Mouse (Mus musculus): ENCODE measurements at regions not wholly inside any gene's neighbourhood (a gene's known extent, or its start where the extent isn't known, plus 50 kb on each side); places are given as distances from the start of the nearest gene placed in this dataset.

DNA sequence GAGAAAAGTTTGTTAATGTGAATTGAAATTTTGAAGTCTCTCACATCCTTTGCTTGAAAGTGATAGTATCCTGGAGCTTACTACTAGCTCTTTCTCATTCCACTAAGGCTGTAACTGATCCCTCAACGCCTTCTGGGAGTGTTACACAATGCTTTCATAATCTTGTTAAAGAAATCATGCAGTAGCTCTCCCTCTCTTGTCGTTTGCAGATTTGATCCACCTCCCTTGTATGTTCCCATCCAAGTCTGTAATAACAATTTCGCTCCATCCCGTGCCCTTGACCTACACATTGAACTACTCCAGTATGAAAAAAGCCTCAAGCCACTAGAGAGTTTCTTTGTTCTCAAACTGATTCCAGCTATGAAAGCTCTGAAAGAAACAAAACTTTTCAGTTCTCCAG lies 63.9 kb upstream of the Fibin start:
- DNase-seq (ENCODE audit: low spot score in 2 of 2) = no peak

DNA sequence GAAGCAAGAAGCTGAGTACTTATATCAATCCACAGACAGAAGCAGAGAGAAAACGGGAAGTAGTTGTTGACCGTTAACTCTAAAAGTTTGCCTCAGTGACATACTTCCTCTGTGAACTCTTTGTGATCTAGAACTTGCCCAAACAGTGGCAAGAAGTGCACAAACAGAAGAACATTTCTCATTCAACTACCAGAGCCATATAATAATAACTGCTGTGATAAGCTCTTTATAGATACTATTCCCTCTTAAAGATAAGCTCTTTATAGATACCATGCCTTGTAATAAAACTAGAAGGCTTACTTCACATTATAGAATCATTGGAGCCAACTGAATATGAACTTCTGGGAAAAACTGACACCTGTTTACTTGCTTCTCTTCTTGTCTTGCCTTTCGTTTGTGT lies 89.7 kb upstream of the Fibin start:
- no peak for DNase-seq (ENCODE audit: low spot score in 2 of 2)

DNA sequence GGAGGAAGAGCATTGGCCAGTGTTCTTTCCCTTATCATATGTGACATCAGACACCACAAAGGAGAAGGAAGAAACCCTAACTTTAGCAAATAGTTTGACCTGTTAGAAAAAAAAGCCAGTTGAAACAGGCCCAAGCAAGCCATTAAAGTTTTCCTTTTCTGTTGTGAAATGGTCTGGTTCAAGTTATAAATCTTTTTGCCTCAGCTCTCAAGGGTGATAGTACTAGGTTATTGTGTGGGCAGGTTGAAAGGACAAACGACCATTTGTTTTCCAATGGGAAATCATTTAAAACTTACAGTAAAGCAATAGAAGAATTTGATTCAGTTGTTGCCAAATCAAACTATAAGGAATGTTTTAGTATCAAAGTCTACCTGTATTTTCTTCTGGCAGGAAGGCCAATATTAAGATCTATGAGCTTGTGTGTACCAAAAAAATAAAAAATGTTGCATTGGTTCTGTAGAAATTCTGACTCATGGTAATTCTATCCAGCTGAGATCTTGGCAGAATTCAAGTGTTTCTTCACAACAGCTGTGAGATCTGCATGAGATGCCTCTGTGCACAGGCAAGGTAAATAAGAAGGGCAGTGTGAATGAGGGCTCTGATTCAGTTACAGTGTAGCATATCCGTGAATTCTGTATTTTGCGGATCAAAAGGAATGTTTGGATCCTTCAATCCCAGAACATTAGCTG lies 109.5 kb upstream of the Fibin start:
- no peak for DNase-seq (ENCODE audit: low spot score in 2 of 2)

DNA sequence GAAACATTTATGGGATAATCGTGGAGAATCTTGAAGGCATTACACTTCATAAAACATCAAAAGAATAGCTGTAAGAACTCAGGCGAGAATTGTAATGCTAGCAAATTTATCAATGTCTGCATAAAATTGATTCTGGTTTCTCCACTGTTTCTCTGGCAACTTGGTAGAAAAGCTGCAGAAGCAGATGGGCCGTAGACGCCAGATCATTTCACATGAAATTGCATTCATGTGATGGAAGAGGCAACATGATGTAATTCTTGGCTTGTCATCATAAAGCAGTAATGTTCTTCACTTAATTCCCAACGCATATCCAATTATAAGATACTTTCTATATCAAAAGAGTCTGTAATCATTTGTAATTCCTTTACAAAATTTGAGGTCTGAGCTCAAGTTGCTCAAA lies 113.6 kb upstream of the Fibin start:
- DNase-seq (ENCODE audit: low spot score in 2 of 2) = peak in 1 of 2 experiments; percentile 11

DNA sequence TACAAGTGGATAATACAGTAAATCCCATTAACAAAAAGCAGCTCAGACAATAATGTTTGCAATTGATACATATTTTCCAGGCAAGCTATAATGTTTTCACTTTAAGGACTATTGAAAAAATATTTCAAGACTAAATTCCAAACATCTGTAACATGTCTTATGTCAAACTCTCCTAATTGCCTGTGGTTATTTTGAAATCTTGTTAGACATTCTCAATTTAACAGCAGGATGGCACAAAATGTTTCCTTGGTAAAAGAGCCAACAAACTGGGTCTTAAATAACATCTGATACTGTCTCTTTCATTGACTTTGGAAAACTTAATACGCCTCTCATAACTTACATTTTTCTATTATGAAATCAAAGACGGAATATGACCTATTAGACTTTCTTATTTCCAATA lies 115.8 kb upstream of the Slc5a12 start:
- no peak for DNase-seq (ENCODE audit: low spot score in 2 of 2)

DNA sequence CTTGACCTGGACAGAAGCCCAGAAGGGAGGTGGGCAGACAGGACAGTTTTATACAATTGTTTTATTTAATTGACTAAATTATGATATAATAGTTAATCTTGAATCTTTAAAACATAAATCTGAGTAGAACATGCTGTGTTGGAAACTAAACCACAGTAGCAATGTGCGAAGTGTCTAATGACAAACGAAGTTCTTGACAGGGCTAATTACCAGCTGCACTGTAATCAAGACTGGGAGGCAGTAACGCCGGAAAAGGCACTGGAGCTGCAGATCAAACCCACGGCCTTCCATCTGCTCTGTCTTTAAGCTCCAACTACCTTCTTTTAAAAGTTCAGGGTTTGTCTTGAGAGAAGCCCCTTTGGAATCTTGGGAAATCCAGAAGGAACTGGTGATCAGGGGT lies 110.9 kb upstream of the Slc5a12 start:
- peak in 1 of 2 experiments; percentile 13 for DNase-seq (ENCODE audit: low spot score in 2 of 2)

DNA sequence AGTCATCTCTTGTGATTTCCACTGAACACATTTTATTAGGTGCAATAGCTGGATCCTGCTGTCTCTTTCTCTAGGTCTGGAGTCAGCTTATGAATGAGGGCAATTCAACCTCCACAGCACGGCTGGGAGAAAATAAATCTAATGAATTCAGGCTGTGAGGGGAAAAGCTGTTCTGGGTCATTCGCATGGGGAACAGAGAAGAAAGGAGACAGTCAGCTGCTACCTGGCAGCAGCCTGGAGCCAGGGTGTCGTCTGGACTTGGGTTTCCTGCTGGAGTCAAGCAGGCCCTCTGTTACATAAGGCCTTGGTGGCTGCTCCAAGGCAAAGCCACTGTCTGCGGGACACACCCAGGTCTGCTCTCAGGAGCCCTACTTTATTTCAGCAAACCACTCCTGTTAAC lies 110.4 kb upstream of the Slc5a12 start:
- DNase-seq (ENCODE audit: low spot score in 2 of 2) = peak; percentile 5 to 19

DNA sequence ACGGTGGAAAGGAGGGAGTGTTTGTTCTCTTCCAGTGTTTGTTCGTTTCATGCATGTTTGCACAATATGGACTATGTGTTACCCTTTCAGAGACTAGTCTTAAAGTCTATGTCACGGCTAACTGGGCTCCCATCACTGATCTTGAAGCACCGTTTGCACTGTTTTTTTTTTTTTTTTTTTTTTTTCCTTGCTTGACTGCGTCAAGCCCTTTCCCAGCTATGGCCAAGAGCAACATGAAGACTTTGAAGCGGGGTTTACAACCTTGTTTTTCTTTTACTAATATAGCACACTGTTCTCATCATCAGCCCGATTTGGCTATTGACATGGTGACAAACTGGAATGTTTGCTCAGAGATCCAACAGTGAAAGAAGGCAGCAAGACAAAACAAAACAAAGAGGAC lies 109.1 kb upstream of the Slc5a12 start:
- DNase-seq (ENCODE audit: low spot score in 2 of 2) = no peak

DNA sequence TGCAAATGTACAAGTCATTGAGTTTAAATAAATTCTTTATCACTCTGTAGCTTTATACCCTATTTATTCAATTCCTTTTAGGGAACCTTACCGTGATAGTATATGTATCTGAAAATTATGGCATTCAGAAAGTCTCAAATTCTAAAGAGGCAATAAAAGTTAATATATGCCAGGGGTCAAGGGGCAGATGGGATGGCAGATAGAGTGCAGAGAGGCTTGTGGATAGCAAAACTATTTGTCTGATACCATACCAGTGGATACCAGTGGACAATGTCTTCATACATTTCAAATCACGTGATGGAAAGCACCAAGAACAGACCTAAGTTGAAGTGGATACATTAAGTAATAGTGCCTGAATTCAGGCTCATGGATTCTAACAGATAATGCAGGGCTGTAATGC lies 95.3 kb upstream of the Slc5a12 start:
- no peak for DNase-seq (ENCODE audit: low spot score in 2 of 2)

DNA sequence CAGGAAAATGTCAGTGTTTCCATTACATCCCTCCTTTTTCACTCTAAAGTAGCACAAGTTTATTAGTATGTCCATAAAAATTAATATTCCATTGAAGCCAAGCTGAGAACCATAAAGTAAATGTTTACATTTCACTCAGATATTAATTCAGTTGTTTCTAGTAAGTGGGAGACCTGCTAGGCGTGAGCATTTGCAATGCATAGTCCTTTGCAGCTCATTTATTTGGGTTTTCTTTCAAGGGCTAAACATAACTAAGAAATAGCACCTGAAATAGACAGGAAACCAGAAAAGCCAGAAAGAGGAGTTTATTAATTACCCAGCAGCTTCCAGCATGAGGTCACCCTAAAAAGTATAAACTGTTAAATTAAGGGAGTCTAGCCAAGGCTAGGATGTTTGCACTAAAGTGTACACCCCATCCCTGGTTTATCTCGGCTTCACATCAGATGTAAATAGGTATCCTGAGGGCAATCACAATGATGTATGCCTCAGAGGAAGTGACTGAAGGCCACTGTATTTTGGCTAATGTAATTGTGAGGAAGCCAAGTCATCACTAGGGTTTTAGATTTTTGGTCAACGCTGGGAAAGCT lies 88.8 kb upstream of the Slc5a12 start:
- no peak for DNase-seq (ENCODE audit: low spot score in 2 of 2)

DNA sequence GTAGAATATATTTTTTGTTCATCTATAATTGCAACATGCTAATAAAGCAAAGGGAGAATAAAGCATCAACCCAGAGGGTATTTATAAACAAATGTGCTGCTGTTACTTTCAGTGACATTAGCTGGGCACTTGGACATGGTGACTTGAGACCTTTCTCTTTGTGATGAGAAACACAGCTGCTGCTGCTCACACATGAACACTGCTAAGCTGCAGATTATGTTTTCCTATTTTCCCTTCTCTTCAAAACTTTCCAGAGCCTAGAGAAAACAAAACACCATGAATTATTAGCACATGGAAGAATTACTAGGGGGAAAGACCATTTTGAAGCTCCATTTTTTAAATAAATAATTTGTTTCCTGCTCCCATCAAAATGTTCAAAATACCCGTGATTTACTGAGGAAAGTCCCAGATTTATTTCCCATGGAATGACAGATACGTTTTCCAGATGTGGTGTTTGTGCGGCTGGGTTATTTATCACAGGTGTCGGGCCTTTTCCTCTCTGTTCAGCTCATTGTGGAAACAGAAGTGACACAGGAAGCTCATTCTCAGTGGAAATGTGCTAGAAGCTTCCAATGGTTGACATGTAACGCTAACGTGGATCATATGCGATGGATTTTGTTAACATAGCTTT lies 73.8 kb upstream of the Slc5a12 start:
- DNase-seq (ENCODE audit: low spot score in 2 of 2) = no peak

DNA sequence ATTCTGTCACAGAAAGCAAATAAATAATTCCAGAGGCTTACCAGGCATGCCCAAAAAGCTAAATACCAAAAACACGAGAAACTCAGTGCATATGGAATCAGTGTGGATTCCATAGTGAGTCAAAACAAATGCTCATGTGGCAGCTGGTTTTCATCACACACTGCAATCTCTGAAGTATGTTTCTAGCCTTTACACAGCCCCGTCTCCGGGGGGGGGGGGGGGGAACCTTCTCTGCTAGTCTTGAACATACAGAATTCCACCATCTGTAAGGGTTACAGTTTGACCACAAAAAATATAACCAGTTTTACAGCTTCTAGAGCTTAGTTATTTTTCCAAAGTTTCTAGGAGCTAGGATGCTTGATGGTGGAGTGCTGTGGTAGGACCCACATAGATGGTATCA lies 68.9 kb upstream of the Slc5a12 start:
- DNase-seq (ENCODE audit: low spot score in 2 of 2) = no peak

DNA sequence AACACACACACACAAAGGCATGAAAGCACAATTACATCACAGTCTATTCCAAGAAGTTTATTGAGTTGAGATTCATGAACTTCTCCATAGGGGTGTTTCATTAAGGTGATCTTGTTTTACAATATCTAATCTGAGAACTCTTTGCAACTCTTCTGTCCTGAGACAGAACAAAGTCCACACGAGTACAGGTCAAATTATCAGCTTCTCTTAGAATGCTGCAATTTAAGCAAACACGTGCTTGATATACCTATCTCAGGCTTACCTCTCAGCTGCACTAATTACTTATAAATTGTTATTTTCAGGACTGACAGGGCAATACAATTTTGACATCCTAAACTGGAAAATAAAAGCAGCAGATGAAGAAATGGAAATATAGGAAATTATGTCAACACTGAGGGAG lies 57.0 kb upstream of the Slc5a12 start:
- no peak for DNase-seq (ENCODE audit: low spot score in 2 of 2)

DNA sequence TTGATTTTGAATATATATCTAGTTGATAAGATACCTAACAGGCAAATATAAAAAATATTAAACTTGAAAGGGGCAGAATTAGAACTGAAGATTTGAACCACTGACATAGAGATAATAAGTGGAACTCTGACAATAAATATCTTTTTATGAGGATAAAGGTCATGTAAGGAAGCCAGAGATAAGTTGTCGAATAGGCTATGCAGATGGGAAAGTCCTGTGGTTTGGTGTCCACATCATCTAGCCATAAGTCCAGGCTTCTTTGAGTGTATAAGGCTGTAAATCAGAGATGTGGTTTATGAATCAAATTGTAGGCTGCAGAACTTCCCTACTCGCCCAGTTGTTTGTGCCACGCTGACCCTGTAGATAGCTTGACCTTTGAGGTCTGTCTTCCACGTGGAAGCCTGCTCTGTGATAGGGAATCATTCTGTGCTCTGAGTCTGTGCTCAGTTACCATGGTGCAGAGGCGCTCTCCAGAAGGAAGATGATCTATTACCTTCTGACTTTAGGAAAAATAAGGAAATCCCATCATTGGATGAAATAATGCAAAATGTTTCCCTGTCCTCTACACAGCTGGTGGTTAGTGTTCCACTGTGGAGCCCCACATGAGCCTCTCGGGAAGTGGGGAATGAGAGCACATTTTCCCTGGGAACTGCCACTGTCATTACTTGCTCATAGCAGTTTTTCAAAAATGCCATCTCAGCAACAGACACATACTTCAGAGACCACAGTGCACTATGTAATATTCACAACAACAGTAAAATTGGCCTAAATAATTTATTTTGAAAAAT lies 56.3 kb upstream of the Slc5a12 start:
- no peak for DNase-seq (ENCODE audit: low spot score in 2 of 2)

DNA sequence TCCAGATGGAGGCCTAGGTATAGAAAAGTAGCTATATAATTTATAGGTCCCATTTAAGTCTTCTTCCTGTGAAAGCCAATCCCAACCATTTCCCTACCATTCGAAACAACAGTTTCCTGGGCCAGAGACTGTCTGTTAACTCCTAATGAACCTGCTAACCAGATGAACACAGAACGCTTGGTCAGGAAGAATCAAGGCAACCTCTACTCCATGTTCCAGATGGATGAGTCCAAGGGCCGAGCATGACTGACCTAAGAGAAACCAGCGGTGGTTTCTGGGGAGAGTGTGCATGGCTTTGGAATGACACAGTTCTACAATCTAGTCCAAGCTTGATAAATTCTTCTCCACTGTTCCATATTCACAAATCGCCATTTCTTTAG lies 55.8 kb upstream of the Slc5a12 start:
- no peak for DNase-seq (ENCODE audit: low spot score in 2 of 2)
